Mouse (Mus musculus): Measurements from ENCODE around the gene Sv2b.

- TF ChIP-seq CTCF (IDR thresholded peaks at IDR 0.05) (no peak), POLR2A (IDR thresholded peaks at IDR 0.05; ENCODE audit: insufficient read depth, low read depth, low read length) (no peak)
Measured at GRCm38 (mm10) chr7:75124067-75124466, 185.0 kb downstream of the Sv2b start.

Measured in heart, adult 2 months (tissue).